Mouse (Mus musculus) small intestine, adult 2 months (tissue): ENCODE data around the gene Wdr25. TPM values are rescaled to one million over a fixed set of nuclear protein-coding genes. Genes with fewer than 3 reads are reported as not detected.

Experiments
- H3K27ac ChIP-seq: fragments of 200-500 bp; 2 replicates; pipeline ENCODE4 v1.5.1; 2012; ENCODE audit warnings: low read depth, low read length, control low read depth, inconsistent platforms; ENCODE audit not compliant: insufficient read depth
- H3K27me3 ChIP-seq: fragments of 200-500 bp; 2 replicates; pipeline ENCODE4 v1.6.1; 2012; ENCODE audit warnings: mild to moderate bottlenecking, moderate library complexity, low read length, inconsistent platforms; ENCODE audit not compliant: control insufficient read depth, insufficient read depth
- H3K36me3 ChIP-seq: fragments of 200-500 bp; 2 replicates; pipeline ENCODE4 v1.6.1; 2012; ENCODE audit warnings: mild to moderate bottlenecking, low read length, control low read depth, inconsistent platforms; ENCODE audit not compliant: control insufficient read depth, insufficient read depth
- H3K4me1 ChIP-seq: fragments of 200-500 bp; 2 replicates; pipeline ENCODE4 v1.6.1; 2012; ENCODE audit warnings: low read length, inconsistent platforms, mixed read lengths; ENCODE audit not compliant: control insufficient read depth, insufficient read depth, insufficient read length
- H3K4me3 ChIP-seq: fragments of 200-500 bp; 2 replicates; pipeline ENCODE4 v1.5.1; 2012; ENCODE audit warnings: low read depth, mild to moderate bottlenecking, control low read depth, inconsistent platforms, low read length, moderate library complexity
- CTCF ChIP-seq: fragments of 200-500 bp; IDR thresholded peaks from 2 replicates; pipeline ENCODE4 v1.5.1; 2012; ENCODE audit warnings: low read depth, mild to moderate bottlenecking, control low read depth, inconsistent platforms, low read length, moderate library complexity, mixed read lengths; ENCODE audit not compliant: insufficient replicate concordance, insufficient read length; ENCODE audit errors: extremely low read depth
- POLR2A ChIP-seq: fragments of 200-500 bp; IDR thresholded peaks from 2 replicates; pipeline ENCODE4 v1.6.1; 2012; ENCODE audit warnings: low read depth, mild to moderate bottlenecking, control low read depth, inconsistent platforms, low read length, moderate library complexity
- WGBS: fragments of 180-500 bp; shearing (Covaris S2); methylation state at CpG from one replicate; pipeline ENCODE4 v1.1.7; 2018; 5-methylcytosine and 5-hydroxymethylcytosine counted together
- polyA plus RNA-seq: library from polyadenylated mRNA; depleted of rRNA; stranded (reverse); fragments of >200 nt; gene quantifications from 2 replicates; pipeline ENCODE4 v1.2.3, GENCODE M21; 2012

Wdr25 gene
- polyA plus RNA-seq, 1 experiment, result 8.8 TPM

DNA sequence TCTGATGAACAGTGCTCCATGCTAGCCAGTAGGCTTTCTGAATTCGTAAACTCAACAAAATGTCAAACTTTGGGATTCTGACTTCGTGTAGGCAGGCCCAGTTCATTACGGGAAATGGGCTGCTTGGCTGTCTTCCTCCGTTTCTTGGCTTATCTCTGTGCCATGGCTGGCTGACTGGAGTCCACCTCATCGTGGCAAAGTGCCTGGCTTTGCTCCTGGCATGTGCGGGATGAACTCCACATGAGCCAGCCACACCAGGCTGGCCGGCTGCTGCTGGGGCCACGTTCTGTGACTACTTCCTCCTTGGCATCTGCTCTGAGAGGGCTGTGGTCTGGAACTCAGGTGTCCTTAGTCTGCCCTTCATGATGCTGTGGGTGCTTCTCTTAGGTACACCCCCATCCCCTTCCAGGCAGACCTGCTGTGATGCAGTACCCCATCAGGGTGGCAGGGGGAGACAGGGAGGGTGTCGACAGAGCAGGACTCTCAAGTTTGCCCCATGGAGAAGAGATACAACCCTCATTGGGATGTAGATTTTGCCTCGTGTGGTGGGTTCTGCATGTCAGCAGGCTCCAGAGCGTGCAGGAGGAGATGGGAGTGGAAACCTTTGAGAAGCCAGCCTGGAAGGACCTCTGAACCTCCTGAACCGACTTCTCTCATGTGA lies 102.7 kb downstream of the Wdr25 start:
- Histone ChIP-seq H3K4me3 (no peak overlapping the region), H3K27me3 (no peaks in the 10 kb centered on the region), H3K36me3 (no peaks in the 10 kb centered on the region), H3K4me1 (no peaks in the 10 kb centered on the region), H3K27ac (no peak overlapping the region)
- TF ChIP-seq POLR2A (no peak), CTCF (no peak)
- 78% methylated on average over 12 of the region's 12 CpGs for WGBS

DNA sequence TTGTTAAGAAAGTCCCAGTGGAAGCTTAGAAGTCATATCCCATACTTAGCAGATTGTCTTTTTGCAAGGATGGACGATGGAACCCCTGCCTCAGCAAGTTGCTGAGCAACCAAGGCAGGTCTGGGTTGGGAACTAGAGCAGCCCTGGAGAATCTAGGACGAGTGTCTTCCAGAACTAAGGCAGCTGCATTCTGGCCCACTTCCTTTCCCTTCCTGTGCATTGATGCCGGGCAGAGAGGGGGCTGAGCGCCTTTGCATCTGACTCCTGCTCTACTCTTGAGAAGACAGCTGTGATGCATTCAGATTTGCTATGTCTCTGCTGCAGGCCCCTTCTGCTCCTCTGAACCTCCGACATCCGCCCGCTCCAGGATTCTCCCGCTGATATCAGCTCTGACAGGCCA lies 103.8 kb downstream of the Wdr25 start:
- H3K27ac ChIP-seq, result no peak overlapping the region
- H3K36me3 ChIP-seq, result no peaks in the 10 kb centered on the region
- no peaks in the 10 kb centered on the region for H3K27me3 ChIP-seq
- TF ChIP-seq POLR2A (no peak), CTCF (no peak)
- 84% methylated on average over 8 of the region's 8 CpGs for WGBS
- no peak overlapping the region for H3K4me3 ChIP-seq
- H3K4me1 ChIP-seq, result no peaks in the 10 kb centered on the region

DNA sequence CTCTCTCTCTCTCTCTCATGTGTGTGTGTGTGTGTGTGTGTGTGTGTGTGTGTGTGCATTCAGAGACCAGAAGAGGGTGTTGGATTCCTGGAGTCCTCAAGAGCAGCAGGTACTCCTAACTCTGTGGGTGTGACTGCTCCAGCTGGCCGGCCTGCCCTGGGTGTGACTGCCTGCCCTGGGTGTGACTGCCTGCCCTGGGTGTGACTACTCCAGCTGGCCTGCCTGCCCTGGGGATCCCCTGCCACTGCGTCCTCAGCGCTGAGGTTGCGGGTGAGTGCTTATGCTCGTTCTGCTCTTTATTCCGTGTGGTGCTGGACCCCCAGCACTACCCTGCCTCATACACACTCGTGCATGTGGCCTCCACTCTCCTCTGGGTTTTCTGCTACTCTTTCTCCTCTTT lies 109.5 kb downstream of the Wdr25 start:
- 40% methylated on average over 7 of the region's 7 CpGs for WGBS
- H3K27me3 ChIP-seq, result no peaks in the 10 kb centered on the region
- TF ChIP-seq CTCF (no peak), POLR2A (no peak)
- H3K4me3 ChIP-seq, result no peak overlapping the region
- no peaks in the 10 kb centered on the region for H3K36me3 ChIP-seq
- peaks cover 8% of the 10 kb centered on the region; the same call in 1 of the 2 replicates for H3K4me1 ChIP-seq
- H3K27ac ChIP-seq, result no peak overlapping the region

GRCm38 (mm10) chr12:109010070-109010649 lies 116.7 kb downstream of the Wdr25 start:
- H3K4me3 ChIP-seq, result no peak overlapping the region
- no peak overlapping the region for H3K27ac ChIP-seq
- 86% methylated on average over 18 of the region's 18 CpGs for WGBS
- H3K4me1 ChIP-seq, result no peaks in the 10 kb centered on the region
- no peak for TF ChIP-seq CTCF
- TF ChIP-seq POLR2A, result no peak
- no peaks in the 10 kb centered on the region for H3K36me3 ChIP-seq
- no peaks in the 10 kb centered on the region for H3K27me3 ChIP-seq

DNA sequence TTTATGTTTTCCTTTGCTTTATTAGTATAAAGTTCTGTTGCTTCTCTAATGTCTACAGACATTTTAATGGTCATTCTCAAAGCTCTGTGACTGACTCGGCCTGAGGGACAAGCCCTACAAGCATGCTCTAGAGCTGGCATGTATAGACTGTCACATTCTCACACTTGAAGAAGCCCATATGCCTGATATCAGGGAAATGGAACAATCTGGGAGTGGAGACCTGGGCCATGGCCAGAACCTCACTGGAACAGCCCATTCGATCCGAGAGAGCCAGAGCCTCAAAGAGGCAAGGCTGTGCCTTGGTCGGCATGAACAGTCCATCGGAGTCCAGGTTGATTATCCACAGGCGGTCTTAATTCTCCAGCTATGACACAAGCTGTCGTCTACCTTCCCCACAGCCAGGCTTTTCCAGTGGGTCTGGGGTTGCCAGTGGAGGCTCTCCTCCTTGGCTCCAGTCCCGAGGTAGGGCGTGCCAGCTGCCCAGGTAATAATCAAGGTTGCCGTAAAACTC lies 128.8 kb downstream of the Wdr25 start:
- Histone ChIP-seq H3K4me1 (peaks cover 2% of the 10 kb centered on the region; the same call in 1 of the 2 replicates), H3K36me3 (no peaks in the 10 kb centered on the region), H3K27ac (no peak overlapping the region), H3K4me3 (no peak overlapping the region), H3K27me3 (no peaks in the 10 kb centered on the region)
- TF ChIP-seq CTCF (no peak), POLR2A (no peak)
- 31% methylated on average over 10 of the region's 10 CpGs for WGBS

DNA sequence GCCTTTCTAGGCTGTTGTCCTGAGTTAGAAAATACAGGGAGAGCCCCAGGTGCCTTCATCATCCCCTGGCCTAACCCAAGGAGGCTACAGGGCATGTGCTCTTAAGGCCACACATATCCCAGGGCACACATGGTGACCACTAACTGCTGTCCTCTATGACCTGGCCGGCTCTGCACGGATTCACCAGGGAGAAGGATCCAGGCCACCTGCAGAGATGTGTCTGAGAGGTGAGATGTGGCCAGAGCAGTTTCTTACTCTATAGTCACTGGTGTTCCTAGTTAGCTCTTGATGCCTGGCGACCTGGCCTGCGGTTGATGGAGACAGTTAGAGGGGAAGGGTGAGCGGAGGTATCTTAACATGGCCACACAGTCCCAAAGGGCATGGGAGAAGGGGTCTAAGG lies 129.5 kb downstream of the Wdr25 start:
- Histone ChIP-seq H3K27ac (no peak overlapping the region), H3K36me3 (no peaks in the 10 kb centered on the region), H3K4me3 (no peak overlapping the region), H3K27me3 (no peaks in the 10 kb centered on the region), H3K4me1 (peaks cover 2% of the 10 kb centered on the region; the same call in 1 of the 2 replicates)
- WGBS, result 82% methylated on average over 5 of the region's 5 CpGs
- TF ChIP-seq POLR2A, result no peak
- no peak for TF ChIP-seq CTCF

GRCm38 (mm10) chr12:109023780-109024179 lies 130.3 kb downstream of the Wdr25 start:
- H3K4me1 ChIP-seq, result peaks cover 2% of the 10 kb centered on the region; the same call in 1 of the 2 replicates
- no peaks in the 10 kb centered on the region for H3K27me3 ChIP-seq
- H3K4me3 ChIP-seq, result no peak overlapping the region
- no peak overlapping the region for H3K27ac ChIP-seq
- WGBS, result 76% methylated on average over 9 of the region's 9 CpGs
- H3K36me3 ChIP-seq, result no peaks in the 10 kb centered on the region
- TF ChIP-seq CTCF (no peak), POLR2A (no peak)
